Mouse (Mus musculus) hematopoietic stem cell, adult 5-6 weeks (primary cell): ENCODE measurements at regions not wholly inside any gene's neighbourhood (a gene's known extent, or its start where the extent isn't known, plus 50 kb on each side); places are given as distances from the start of the nearest gene placed in this dataset.
A peak's percentile ranks its signal among the peaks of the same experiment; 100 is the strongest.

Experiments
- ATAC-seq, 2 experiments: fragments of 125-278 bp in 1 of 2; replicated peaks in 1 of 2; 2 replicates each; pipeline ENCODE4 v1.8.0; 2016 to 2017; ENCODE audit warnings: inconsistent platforms in 2 of 2, mild to moderate bottlenecking in 2 of 2, moderate number of reproducible peaks in 2 of 2, low read depth in 1 of 2, moderate TSS enrichment in 1 of 2; ENCODE audit not compliant: low FRiP score in 2 of 2, poor library complexity in 2 of 2, severe bottlenecking in 2 of 2, insufficient read depth in 1 of 2, low TSS enrichment in 1 of 2

DNA sequence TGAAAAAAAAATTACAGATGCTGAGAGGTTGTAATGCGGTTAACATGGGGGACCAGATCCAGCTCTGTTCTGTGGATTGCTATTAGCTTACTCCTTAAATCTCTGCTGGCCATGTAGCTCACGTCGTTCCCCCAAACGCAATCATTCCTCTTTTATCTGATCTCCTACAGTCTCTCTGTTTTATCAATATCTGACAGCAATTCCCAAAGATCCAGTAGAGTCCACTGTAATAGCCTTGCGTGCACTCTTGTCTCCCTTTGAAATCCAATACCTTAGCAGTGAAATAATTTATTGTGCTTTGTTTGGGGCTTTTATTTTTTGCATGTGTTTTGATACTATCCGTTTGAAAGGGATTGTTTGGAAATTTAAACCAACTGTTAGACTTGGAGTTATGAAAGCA is 120.4 kb upstream of the Lyplal1 start:
- ATAC-seq = no peak

DNA sequence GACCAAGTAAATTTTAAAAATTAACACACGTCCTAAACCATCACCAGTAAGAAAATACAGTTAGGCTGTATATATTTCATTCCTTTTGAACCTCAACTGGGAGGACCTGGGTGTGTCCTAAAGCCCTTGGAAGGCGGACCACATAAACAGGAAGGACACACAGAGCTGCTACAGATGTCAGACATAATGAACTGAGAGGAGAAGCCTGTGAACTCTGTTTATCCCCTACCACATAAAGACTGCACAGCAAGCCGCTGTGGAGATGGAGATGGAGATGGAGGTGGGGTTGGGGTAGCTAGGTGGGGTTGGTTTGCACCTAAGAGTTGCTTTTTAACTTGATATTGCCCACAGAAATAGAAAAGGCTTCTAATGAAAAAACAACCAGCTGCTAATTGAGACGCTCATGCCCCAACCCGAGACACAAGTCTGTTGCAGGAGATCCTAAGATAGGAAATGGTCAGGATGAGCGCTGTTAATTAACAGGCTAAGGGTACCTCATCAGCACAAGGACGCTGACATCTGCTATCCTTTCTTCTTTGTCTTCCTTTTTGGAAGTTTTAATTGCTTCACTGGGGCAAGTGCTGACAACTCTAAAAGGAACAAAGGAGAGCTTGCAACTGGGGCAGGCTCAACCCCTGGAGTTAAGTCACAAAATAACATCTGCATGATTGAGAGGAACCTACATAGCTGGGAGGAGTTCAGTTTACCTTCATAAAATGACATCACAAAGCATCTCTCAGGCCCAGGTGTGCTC is 119.3 kb upstream of the Lyplal1 start:
- ATAC-seq = no peak

DNA sequence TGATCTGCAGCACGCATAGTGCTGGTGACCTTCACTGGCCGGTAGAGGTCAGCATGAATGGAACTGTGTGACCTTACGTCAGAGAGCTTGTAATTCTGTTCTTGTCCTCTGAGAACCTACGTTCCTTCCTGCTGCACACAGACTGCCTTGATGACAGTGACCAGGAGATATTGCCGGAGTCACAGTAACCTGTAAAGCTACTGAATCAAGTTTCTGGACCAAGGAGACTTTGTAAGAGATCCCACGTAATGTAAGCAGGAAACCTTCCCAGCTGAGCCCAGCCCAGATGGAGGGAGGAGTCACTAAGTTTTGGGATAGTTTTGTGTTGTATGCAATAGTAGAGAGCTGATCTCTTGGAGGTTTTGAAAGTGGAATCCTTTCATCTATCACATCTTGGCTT is 117.4 kb upstream of the Lyplal1 start:
- no peak for ATAC-seq

DNA sequence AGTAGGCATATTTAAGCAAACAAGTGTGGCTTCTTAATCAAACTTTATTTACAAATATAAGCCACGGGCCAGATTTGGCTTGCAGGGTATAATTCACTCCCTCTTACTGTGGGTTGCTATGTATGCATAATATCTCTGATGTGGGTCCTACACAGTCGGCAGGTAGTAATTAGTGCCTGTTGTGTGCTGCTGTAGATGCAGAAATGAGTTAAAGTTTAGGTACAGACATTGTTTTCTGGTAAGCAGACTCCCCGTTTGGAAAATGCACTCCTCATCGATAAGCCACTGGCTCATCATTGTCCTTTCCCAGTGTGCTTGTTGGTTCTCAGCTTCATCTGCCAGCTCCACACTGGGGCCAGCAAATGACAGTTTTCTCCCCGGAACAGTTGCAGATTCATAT is 113.4 kb upstream of the Lyplal1 start:
- ATAC-seq = no peak

DNA sequence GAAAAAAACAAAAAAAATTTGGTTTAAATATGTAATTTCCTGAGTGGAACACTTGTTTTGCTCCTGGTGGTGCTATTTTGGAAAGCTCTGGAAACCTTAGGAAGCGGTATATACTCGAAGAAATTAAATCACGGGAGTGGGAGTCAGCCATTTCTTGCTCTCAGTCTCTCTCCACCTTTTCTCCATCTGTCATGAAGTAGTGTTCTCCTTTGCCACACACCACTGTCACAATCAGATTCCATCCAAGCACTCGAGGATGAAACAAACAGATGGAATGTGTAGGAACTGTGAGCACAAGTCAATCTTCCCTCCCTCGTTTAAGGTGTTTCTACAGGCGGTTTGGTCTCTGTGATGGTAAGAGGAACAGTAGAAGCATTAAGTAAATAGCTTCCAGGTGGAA is 112.7 kb upstream of the Lyplal1 start:
- ATAC-seq = no peak

DNA sequence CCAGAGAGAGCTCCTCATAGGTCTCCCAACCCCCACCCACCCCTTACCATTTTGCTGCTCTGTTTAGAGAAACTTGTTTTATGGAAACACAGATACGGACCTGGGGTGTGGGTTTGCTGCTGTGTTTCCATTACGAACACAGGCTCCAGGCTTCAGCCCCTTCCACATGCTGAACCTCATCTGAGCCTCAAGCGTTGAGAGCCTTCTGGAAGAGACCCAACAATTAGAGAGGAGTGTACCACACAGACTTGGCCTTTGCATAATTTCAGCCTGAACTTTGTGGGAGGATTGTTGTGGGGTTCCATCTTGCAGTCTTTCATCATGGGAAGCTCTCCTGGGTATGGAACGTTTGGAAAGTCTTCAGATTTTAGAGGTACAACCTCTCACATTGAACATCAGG is 111.3 kb upstream of the Lyplal1 start:
- ATAC-seq = no peak

DNA sequence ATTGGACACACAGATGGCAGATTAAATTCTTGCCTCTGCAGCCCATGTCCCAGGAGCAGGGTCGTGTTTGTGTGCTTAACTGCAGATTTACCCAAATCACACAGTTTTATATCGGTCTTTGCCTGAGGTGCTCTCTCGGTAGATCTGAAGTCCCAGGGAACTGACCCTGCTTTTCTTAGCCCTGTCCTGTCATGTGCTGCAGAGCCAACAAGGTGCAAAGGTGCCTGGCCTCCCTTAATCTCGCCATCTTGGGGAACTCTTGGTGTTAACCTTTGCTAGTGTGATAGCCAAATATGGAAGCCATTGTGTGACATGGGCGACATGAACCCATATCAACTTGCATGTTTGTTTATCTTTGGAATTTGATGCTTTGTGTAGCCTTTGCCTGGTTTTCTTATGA is 107.1 kb upstream of the Lyplal1 start:
- no peak for ATAC-seq

DNA sequence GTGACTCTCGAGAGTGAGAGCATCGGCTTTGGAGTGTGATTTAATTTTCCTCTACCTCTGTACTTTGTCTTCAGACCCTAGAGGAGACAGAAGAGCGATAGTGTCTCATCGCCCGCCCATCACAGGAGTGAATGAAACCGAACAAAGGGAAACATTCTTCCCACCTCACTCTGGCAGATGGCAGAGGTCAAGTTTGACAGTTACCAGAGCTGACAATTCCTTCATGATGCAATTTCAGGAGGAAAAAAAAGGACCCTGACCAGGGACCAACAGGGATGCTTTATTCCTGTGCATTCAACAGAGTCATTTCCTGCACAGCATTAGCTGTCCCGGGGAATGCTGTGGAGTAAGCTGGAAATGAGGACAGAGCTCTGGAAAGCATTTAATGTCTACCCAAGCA is 106.3 kb upstream of the Lyplal1 start:
- no peak for ATAC-seq

DNA sequence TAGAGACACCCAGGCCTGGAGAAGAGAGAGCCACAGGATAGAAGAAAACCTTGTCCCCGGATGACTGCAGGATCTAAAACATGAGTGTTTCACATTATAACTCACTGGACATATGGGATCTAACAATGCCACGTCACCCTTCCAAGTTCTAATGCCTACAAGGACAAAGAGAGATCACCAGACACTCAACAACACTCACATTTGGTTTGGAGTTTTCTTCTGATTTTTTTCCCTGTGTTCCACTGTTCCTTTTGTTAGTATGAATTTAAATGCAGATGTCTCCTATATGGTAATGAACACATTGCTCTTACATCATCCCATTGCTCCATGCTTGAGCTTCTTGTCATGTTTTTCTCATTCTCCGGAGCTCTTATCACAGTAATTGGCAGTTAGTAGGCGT is 101.9 kb upstream of the Lyplal1 start:
- ATAC-seq = no peak

DNA sequence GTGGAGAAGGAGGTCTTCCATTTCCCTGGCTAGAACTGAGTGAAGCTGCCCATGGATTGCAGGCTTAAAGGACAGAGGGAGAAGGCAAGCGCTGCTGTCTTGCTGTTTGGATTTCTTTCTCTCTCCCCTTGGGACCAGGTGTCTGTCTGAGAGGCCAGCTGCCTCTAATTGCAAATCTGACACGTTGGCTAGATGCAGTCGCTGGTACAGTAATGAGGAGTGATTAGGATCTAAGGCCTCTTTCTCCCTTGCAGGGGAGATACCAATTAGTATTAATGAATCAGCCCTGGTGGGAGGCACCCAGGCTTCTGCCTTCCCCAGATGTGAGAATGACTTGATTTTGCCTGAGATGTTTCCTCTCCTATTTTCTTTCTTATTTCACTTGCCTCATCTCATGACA is 100.1 kb upstream of the Lyplal1 start:
- no peak for ATAC-seq

DNA sequence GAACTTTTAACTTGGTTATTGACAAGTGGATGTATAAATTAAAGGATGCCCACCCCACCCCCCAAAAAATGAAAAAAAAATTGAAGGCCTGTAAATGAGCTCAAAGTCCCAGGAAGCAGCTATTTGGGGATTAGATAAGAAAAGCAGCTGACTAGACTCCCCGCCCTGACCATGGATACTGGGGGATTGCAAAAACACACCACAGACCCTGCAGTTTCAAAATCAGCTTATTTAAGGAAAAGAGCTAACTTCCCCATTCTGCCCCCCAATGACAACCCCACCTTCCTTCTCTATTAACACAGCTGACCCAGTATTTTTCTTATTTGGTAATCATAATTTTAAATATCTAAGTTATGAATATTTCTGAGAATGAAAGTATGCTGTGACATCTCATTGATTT is 87.0 kb upstream of the Lyplal1 start:
- no peak for ATAC-seq

DNA sequence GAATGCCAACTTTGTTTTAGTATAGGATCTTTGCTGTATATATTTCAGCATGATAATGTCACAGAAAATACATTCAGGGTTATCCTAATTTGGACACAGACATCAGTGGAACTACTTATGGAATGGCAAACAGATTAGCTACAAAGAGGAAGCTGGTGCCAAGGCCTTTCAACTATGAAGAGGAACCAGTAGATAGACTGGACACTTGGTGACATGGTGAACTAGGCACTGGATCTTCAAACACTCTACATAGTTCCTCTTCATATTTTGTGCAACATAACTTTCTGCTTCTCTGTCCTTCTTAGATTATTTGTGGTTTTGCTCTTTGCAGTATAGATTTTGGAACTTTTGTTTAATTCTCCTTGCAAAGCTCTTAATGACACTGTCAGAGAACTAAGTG is 85.4 kb upstream of the Lyplal1 start:
- ATAC-seq = no peak

DNA sequence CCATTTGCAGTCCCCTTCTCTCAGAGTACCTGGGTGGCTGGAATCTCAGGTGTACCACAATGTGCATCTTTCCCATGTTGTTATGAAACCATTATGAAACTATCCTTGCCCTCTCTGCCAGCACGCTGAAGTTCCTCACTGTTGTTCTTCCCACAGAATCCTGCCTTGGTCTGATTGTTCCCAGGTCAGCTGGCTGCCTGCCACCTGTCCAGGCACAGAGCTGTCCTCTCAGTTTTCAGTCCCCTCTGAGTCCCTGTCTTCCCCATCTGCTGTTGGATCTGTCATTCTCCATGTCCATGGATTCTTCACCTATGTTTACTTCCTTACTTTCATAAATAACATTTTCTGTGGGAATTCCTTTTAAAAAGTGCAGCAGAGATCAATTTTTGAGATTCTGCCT is 81.3 kb upstream of the Lyplal1 start:
- ATAC-seq = no peak

DNA sequence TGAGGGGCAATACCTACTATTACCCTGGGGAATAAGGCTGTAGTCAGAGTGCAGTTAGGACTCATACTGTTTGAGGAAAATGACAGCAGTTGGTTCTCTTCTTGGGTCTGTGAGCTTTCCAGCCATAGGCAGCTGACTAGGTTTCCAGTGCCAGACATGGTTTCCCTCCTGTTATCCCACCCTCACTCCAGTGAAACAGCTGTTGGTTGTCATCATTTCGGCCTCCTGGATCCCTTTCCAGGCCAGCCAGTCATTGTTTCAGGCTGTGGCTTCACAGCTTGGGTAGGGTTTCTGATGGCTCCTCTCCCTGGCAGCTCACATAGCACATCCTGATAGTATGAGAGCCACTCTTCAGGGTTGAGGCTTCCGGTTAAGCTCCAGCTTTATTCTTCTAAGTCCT is 79.9 kb upstream of the Lyplal1 start:
- ATAC-seq = no peak

DNA sequence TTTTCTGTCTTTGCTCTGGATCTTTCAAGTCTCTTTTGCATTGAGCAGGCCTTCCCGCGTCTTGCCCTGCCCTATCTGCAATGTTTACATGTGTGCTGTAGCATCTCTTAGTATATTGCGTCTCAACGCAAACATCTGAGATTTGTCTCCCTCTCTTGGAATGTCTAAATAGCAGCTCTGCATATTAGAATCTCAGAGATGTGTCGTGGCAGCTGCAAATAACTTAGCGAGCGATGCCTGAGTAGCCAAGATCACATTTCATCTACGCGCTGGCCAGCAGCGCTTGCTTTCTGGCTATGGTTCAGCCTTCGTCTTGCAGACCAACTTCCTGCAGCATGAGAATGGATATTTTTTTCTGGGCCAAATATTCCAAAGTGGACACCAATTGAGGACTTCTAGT is 72.3 kb upstream of the Lyplal1 start:
- no peak for ATAC-seq

DNA sequence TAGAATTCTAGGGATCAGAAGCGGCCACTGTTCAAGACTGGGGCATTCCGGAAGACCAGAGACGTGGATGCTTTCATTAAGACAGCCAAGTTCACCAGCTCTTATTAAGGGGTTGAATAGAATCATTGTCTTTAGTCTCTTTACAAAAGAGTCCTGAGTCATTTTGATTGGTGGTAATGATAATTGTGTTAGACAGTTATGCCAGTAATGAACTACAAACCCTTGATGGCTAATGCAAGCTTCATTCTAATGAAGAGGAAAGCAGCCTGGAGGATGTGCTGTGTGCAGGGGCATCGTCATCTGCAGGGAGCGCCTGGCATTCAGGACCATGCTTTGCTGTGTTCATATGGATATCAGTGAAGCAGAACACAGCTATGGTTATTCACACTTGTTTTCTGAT is 70.3 kb upstream of the Lyplal1 start:
- no peak for ATAC-seq

DNA sequence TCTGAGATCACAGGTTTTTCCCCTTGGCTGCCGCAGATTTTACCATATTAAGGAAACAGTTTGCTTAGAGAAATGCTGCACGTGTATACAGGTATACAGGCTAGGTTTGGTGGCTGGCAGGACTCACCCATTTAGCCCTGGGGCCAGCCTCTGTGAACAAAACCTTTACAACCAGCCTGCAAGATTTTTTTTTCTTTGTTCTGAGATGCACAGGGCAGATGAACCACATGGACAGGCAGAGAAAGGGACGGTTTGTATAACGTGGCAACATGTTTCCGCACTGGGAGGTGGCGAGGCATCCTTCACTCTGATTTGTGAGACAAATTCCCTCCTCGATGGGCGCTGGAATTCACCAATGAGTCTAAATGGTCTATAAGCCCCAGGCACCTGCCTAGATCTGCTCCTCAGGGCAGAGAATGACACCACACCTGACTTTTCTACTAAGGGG is 66.1 kb upstream of the Lyplal1 start:
- no peak for ATAC-seq

DNA sequence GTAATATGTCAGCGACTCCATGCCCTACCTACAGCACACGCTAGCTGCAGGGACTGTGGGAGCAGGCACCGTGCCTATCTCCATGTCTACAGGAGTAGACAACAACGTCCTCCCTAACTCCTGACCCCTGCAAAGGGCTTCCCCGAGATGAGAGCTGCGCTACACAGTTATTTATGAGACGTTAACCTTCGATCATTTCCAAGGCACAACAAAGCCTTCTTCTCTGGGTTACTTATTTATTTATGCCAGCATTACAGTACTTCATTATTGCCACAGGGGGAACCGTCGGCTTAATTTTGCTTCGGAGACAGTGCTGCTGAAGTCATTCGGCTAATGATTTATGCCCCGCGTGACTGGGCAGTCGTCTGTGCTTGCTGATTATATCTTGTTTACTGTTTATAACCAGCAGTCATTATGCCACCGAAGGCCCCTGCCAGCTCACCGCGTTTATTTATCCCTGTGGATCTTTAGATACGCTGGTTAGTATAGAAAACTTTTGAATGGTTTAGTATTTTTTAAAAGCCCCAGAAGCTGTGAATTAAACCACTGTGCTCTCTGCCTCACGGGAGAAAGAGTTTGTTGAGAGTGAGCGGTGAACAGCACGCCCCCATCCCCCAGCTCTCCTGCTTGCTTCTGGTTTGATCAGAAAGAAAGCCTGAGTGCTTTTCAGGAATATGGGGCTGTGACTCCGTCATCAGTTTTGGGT is 65.5 kb upstream of the Lyplal1 start:
- ATAC-seq = peak; percentile 71 to 76

DNA sequence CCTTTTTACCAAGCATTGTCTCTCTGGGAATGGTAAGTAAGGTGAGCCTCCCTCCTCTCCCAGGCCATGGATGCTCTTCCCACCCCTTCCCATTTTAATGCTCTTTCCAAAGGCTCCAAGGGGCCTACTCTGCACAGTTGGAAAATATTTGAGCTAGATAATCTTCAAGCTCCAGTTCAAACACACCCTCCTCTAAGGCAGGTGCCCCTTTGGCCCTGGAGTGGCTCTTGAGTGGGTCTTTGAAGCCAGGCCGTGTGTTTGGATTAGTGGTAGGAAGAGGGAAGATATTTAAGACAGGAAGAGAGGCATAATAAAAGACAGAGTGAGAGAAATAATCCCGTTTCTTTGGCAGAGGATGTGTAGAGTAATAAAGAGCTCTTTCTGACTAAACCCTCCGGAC is 59.9 kb upstream of the Lyplal1 start:
- no peak for ATAC-seq
